In the genomic region with DNA sequence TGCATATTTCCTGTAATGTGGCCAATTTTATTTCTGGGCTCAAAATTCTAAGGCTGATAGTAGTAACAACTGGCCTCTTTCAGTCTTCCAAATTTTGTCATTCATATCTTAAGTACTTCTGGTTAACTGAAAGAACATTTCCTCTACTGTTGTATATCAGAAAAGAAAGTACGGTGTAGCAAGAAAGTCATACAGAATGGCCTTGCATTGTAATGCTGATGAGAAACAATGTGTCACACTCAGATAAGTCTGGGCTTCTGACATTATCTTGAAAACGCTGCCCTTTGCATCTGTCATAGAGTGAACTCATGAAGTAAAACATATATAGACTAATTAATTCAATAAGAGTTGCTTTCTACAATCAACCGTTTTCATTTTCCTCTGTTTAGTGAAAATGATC, we compare ENCODE assay signal across 1 mouse cellular context.
TF ChIP-seq lines count a peak whose summit lies in the region.

No protein-coding gene starts in this region.

TF ChIP-seq in MEL, 35 proteins besides CTCF, POLR2A, EP300 and RAD21 (continued from another document):
- no peak for TF ChIP-seq CHD2 (IDR thresholded peaks at IDR 0.05; ENCODE audit: low read length)
- no peak for TF ChIP-seq BHLHE40 (IDR thresholded peaks at IDR 0.05; ENCODE audit: borderline replicate concordance, low read depth, low read length)
- TF ChIP-seq TAL1 (IDR thresholded peaks at IDR 0.05; ENCODE audit: low read length), result peak; percentile 21; the same call in 1 of the 2 replicates
- TF ChIP-seq SMC3 (IDR thresholded peaks at IDR 0.05; ENCODE audit: low read depth, low read length), result no peak
- TF ChIP-seq E2F4 (IDR thresholded peaks at IDR 0.05; ENCODE audit: borderline replicate concordance, low read depth, low read length), result no peak
- no peak for TF ChIP-seq MAZ (IDR thresholded peaks at IDR 0.05; ENCODE audit: low read depth, low read length)
- TF ChIP-seq GATA1 (IDR thresholded peaks at IDR 0.05; ENCODE audit: low read depth, low read length), result peak; percentile 78
- TF ChIP-seq MYB (IDR thresholded peaks at IDR 0.05; ENCODE audit: low read depth, low read length), result no peak
- no peak for TF ChIP-seq MYC (IDR thresholded peaks at IDR 0.05; ENCODE audit: low read depth, low read length)
- TF ChIP-seq POLR2AphosphoS5 (IDR thresholded peaks at IDR 0.05; ENCODE audit: borderline replicate concordance, low read depth, low read length), result no peak
- TF ChIP-seq TBP (IDR thresholded peaks at IDR 0.05; ENCODE audit: low read depth, low read length), result no peak
- TF ChIP-seq ETS1 (IDR thresholded peaks at IDR 0.05; ENCODE audit: low read depth, low read length), result 0 out of 2 replicates have a peak, but pooled peaks have one; percentile 18
- no peak for TF ChIP-seq GABPA (IDR thresholded peaks at IDR 0.05; ENCODE audit: low read depth, low read length)
- no peak for TF ChIP-seq RCOR1 (IDR thresholded peaks at IDR 0.05; ENCODE audit: low read depth, low read length)
- TF ChIP-seq JUND (IDR thresholded peaks at IDR 0.05; ENCODE audit: low read depth, low read length), result no peak
